ENCODE assay signal across 7 mouse cellular contexts in the genomic region with DNA sequence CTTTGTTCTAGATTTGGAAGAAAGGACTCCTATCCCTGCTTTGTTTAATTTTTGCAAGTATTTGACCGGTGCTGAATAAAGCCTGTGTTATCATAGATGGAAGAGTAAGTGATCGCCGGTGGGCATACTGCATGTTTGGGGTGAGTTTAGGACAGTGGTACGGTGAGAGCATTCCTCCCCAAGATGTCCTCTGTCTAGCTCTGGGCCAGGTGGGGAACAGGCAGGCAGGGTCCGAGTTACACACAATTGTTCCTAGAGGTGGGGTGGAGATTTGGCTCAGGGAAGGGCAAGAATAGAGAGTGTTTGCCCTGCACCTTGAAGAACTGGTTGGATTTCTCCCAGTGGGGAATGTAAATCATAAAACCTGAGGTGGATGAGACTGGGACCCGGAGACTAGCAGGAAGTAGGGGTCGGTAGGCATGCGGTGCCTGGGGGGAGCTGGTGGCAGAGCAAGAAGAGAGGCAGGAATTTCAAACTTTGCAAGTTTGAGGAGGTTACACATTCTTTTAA. TPM values are rescaled to one million over a fixed set of nuclear protein-coding genes. Genes with fewer than 3 reads are reported as not detected.
DNase-seq lines count a peak whose midpoint lies in the region; ATAC-seq and TF ChIP-seq lines count a peak whose summit lies in the region.

No protein-coding gene starts in this region.

- no peak overlapping the region for H3K4me3 ChIP-seq in layer of hippocampus, adult 2 months
- peak overlapping the region; percentile 86 for H3K4me3 ChIP-seq in hindbrain, embryonic 10.5 days
- peak overlapping the region; percentile 90; the same call in 1 of the 2 replicates for H3K4me3 ChIP-seq in limb, embryonic 12.5 days (replicated peaks)
- H3K4me3 ChIP-seq in neural tube, embryonic 13.5 days: peak overlapping the region; percentile 88

- peak overlapping the region; percentile 99 for H3K27ac ChIP-seq in layer of hippocampus, adult 2 months
- H3K27ac ChIP-seq in hindbrain, embryonic 10.5 days: peak overlapping the region; percentile 99; the same call in 1 of the 2 replicates
- peak overlapping the region; percentile 100 for H3K27ac ChIP-seq in limb, embryonic 12.5 days
- H3K27ac ChIP-seq in neural tube, embryonic 13.5 days (replicated peaks): no peak overlapping the region

- WGBS in hindbrain, embryonic 10.5 days: 75% methylated on average over 8 of the region's 8 CpGs
- WGBS in limb, embryonic 12.5 days: 68% methylated on average over 8 of the region's 8 CpGs
- WGBS in neural tube, embryonic 13.5 days: 78% methylated on average over 8 of the region's 8 CpGs

- peaks cover 8% of the 10 kb centered on the region; the same call in 1 of the 2 replicates for H3K36me3 ChIP-seq in hindbrain, embryonic 10.5 days
- peaks cover 6% of the 10 kb centered on the region; the same call in 1 of the 2 replicates for H3K36me3 ChIP-seq in limb, embryonic 12.5 days
- H3K36me3 ChIP-seq in neural tube, embryonic 13.5 days: 0 out of 2 replicates have a peak, but pooled peaks cover 4% of the 10 kb centered on the region

- TF ChIP-seq CTCF in layer of hippocampus, adult 2 months (conservative IDR thresholded peaks at IDR 0.05): no peak

- no peak for DNase-seq in layer of hippocampus, adult 2 months (ENCODE audit: low spot score in 2 of 2)
- DNase-seq in layer of hippocampus, adult 9-10 months (ENCODE audit: low spot score): no peak
- DNase-seq in hindbrain, embryonic 10.5 days (ENCODE audit: low spot score): no peak
- DNase-seq in MN1 (ENCODE audit: low spot score): no peak
- DNase-seq in gastrocnemius, adult 18-20 months (ENCODE audit: low spot score): no peak

- no peak for ATAC-seq in limb, embryonic 12.5 days (ENCODE audit: insufficient number of reproducible peaks, insufficient read depth, low FRiP score, low TSS enrichment, low read depth)
- ATAC-seq in neural tube, embryonic 13.5 days (ENCODE audit: low read depth): no peak

- H3K9ac ChIP-seq in limb, embryonic 12.5 days (replicated peaks): no peak overlapping the region; the same call in 1 of the 2 replicates
- H3K9ac ChIP-seq in neural tube, embryonic 13.5 days: peak overlapping the region; percentile 94; the same call in 1 of the 2 replicates

- H3K4me2 ChIP-seq in limb, embryonic 12.5 days: peak overlapping the region; percentile 71
- H3K4me2 ChIP-seq in neural tube, embryonic 13.5 days: peak overlapping the region; percentile 66

- no peaks in the 10 kb centered on the region for H3K9me3 ChIP-seq in hindbrain, embryonic 10.5 days
- H3K9me3 ChIP-seq in limb, embryonic 12.5 days: no peaks in the 10 kb centered on the region
- no peaks in the 10 kb centered on the region for H3K9me3 ChIP-seq in neural tube, embryonic 13.5 days

- peaks cover 15% of the 10 kb centered on the region; the same call in 1 of the 2 replicates for H3K27me3 ChIP-seq in hindbrain, embryonic 10.5 days (ENCODE audit: insufficient read depth, poor library complexity, severe bottlenecking)
- no peaks in the 10 kb centered on the region for H3K27me3 ChIP-seq in limb, embryonic 12.5 days
- H3K27me3 ChIP-seq in neural tube, embryonic 13.5 days: 0 out of 2 replicates have a peak, but pooled peaks cover 8% of the 10 kb centered on the region

- H3K4me1 ChIP-seq in hindbrain, embryonic 10.5 days (replicated peaks): peaks cover 46% of the 10 kb centered on the region
- H3K4me1 ChIP-seq in limb, embryonic 12.5 days (replicated peaks): peaks cover 54% of the 10 kb centered on the region
- peaks cover 53% of the 10 kb centered on the region for H3K4me1 ChIP-seq in neural tube, embryonic 13.5 days (replicated peaks)

RNA-seq across cellular contexts. Expression of a gene that starts 2.3 kb away (rescaled TPM):
- 10 to 100 TPM; 50.4 to 52.8 TPM for total RNA-seq in layer of hippocampus, adult 2 months (2021)
- 38.9 and 47.0 TPM in 2 replicates for polyA plus RNA-seq in hindbrain, embryonic 10.5 days (2016; fragmentation: Nextera tagmentation; extraction: Ambion mirVana)
- 48.6 and 53.2 TPM in 2 replicates for polyA plus RNA-seq in limb, embryonic 12.5 days (2016; fragmentation: Nextera tagmentation; extraction: Ambion mirVana)
- 45.1 and 47.8 TPM in 2 replicates for polyA plus RNA-seq in neural tube, embryonic 13.5 days (2015; fragmentation: Nextera tagmentation; extraction: Ambion mirVana)
- 10 to 100 TPM; 20.7 to 23.5 TPM for total RNA-seq in gastrocnemius, adult 18-20 months (2021)

RNA-seq across cellular contexts. Expression of a gene that starts 2.7 kb away (rescaled TPM):
- total RNA-seq in layer of hippocampus, adult 2 months (2021): 1 to 10 TPM; 4.6 to 4.8 TPM
- polyA plus RNA-seq in hindbrain, embryonic 10.5 days (2016; fragmentation: Nextera tagmentation; extraction: Ambion mirVana): 5.3 and 6.9 TPM in 2 replicates
- polyA plus RNA-seq in limb, embryonic 12.5 days (2016; fragmentation: Nextera tagmentation; extraction: Ambion mirVana): 8.8 and 10.2 TPM in 2 replicates
- polyA plus RNA-seq in neural tube, embryonic 13.5 days (2015; fragmentation: Nextera tagmentation; extraction: Ambion mirVana): 4.3 and 4.6 TPM in 2 replicates
- 1 to 10 TPM; 3.8 to 6.4 TPM for total RNA-seq in gastrocnemius, adult 18-20 months (2021)

RNA-seq across cellular contexts. Expression of a gene that starts 32.0 kb away (rescaled TPM):
- total RNA-seq in layer of hippocampus, adult 2 months (2021): 1 to 10 TPM in 1 of 2 experiments, under 1 TPM in 1; 0.91 to 1.2 TPM
- polyA plus RNA-seq in hindbrain, embryonic 10.5 days (2016; fragmentation: Nextera tagmentation; extraction: Ambion mirVana): 4.9 and 6.0 TPM in 2 replicates
- 4.3 and 4.8 TPM in 2 replicates for polyA plus RNA-seq in limb, embryonic 12.5 days (2016; fragmentation: Nextera tagmentation; extraction: Ambion mirVana)
- polyA plus RNA-seq in neural tube, embryonic 13.5 days (2015; fragmentation: Nextera tagmentation; extraction: Ambion mirVana): 1.6 and 1.8 TPM in 2 replicates
- total RNA-seq in gastrocnemius, adult 18-20 months (2021): under 1 TPM in 1 of 2 experiments, not detected in 1; 0.14 TPM

RNA-seq across cellular contexts. Expression of a gene that starts 57.4 kb away (rescaled TPM):
- 10 to 100 TPM; 39.9 to 44.0 TPM for total RNA-seq in layer of hippocampus, adult 2 months (2021)
- 11.0 and 11.1 TPM in 2 replicates for polyA plus RNA-seq in hindbrain, embryonic 10.5 days (2016; fragmentation: Nextera tagmentation; extraction: Ambion mirVana)
- polyA plus RNA-seq in limb, embryonic 12.5 days (2016; fragmentation: Nextera tagmentation; extraction: Ambion mirVana): 18.3 and 19.6 TPM in 2 replicates
- polyA plus RNA-seq in neural tube, embryonic 13.5 days (2015; fragmentation: Nextera tagmentation; extraction: Ambion mirVana): 15.6 and 18.0 TPM in 2 replicates
- total RNA-seq in gastrocnemius, adult 18-20 months (2021): 1 to 10 TPM; 5.5 to 6.4 TPM
